ENCODE assay signal across 8 mouse cellular contexts in genomic region chr11:75133951-75134350, GRCm38 (mm10). TPM values are rescaled to one million over a fixed set of nuclear protein-coding genes. Genes with fewer than 3 reads are reported as not detected.
DNase-seq lines count a peak whose midpoint lies in the region; ATAC-seq lines count a peak whose summit lies in the region.

No protein-coding gene starts in this region.

- H3K9ac ChIP-seq in midbrain, embryonic 13.5 days (replicated peaks) = no peak overlapping the region
- H3K9ac ChIP-seq in midbrain, embryonic 11.5 days (ENCODE audit: low read length) = no peak overlapping the region
- H3K9ac ChIP-seq in forebrain, embryonic 16.5 days (replicated peaks; ENCODE audit: low read depth, low read length) = no peak overlapping the region
- no peak overlapping the region for H3K9ac ChIP-seq in intestine, embryonic 15.5 days

- H3K4me3 ChIP-seq in midbrain, embryonic 13.5 days (replicated peaks) = no peak overlapping the region
- no peak overlapping the region for H3K4me3 ChIP-seq in midbrain, embryonic 11.5 days (ENCODE audit: low read depth, low read length)
- no peak overlapping the region for H3K4me3 ChIP-seq in forebrain, embryonic 16.5 days (replicated peaks; ENCODE audit: low read length)
- H3K4me3 ChIP-seq in intestine, embryonic 15.5 days (replicated peaks) = no peak overlapping the region

- H3K9me3 ChIP-seq in midbrain, embryonic 13.5 days = no peaks in the 10 kb centered on the region
- H3K9me3 ChIP-seq in midbrain, embryonic 11.5 days (ENCODE audit: control insufficient read depth, low read length) = no peaks in the 10 kb centered on the region
- no peaks in the 10 kb centered on the region for H3K9me3 ChIP-seq in forebrain, embryonic 16.5 days (ENCODE audit: control insufficient read depth, low read length)
- no peaks in the 10 kb centered on the region for H3K9me3 ChIP-seq in intestine, embryonic 15.5 days

- H3K4me1 ChIP-seq in midbrain, embryonic 13.5 days (replicated peaks) = peaks cover 10% of the 10 kb centered on the region
- H3K4me1 ChIP-seq in midbrain, embryonic 11.5 days (ENCODE audit: control insufficient read depth, insufficient read depth, low read length) = no peaks in the 10 kb centered on the region
- H3K4me1 ChIP-seq in forebrain, embryonic 16.5 days (replicated peaks; ENCODE audit: control insufficient read depth, insufficient read depth, low read length) = peaks cover 26% of the 10 kb centered on the region
- H3K4me1 ChIP-seq in intestine, embryonic 15.5 days (replicated peaks) = peaks cover 23% of the 10 kb centered on the region

- 25% methylated on average over 2 of the region's 2 CpGs for WGBS in midbrain, embryonic 13.5 days
- 57% methylated on average over 2 of the region's 2 CpGs for WGBS in midbrain, embryonic 11.5 days
- WGBS in forebrain, embryonic 16.5 days = 0% methylated on average over 2 of the region's 2 CpGs
- WGBS in intestine, embryonic 15.5 days = 6% methylated on average over 2 of the region's 2 CpGs

- no peak overlapping the region for H3K4me2 ChIP-seq in midbrain, embryonic 13.5 days (replicated peaks)
- H3K4me2 ChIP-seq in midbrain, embryonic 11.5 days = no peak overlapping the region
- H3K4me2 ChIP-seq in forebrain, embryonic 16.5 days (ENCODE audit: low read length) = no peak overlapping the region; the same call in 1 of the 2 replicates
- H3K4me2 ChIP-seq in intestine, embryonic 15.5 days (replicated peaks) = no peak overlapping the region

- H3K27me3 ChIP-seq in midbrain, embryonic 13.5 days = no peaks in the 10 kb centered on the region
- H3K27me3 ChIP-seq in midbrain, embryonic 11.5 days (ENCODE audit: control insufficient read depth, insufficient read depth, low read length) = no peaks in the 10 kb centered on the region
- H3K27me3 ChIP-seq in forebrain, embryonic 16.5 days (replicated peaks; ENCODE audit: control insufficient read depth, insufficient read depth, low read length) = no peaks in the 10 kb centered on the region
- no peaks in the 10 kb centered on the region for H3K27me3 ChIP-seq in intestine, embryonic 15.5 days (replicated peaks)

- no peak for DNase-seq in midbrain, embryonic 11.5 days (ENCODE audit: low spot score, missing footprints)
- DNase-seq in lung, postnatal 14 days = peak; percentile 64
- no peak for DNase-seq in layer of hippocampus, postnatal 25 days (ENCODE audit: extremely low spot score in 1 of 2, low spot score in 1 of 2)
- DNase-seq in right cerebral cortex, postnatal 4 days = no peak

- ATAC-seq in midbrain, embryonic 13.5 days = no peak
- no peak for ATAC-seq in midbrain, embryonic 11.5 days (ENCODE audit: low FRiP score)
- peak; percentile 81 for ATAC-seq in forebrain, embryonic 16.5 days
- ATAC-seq in intestine, embryonic 15.5 days = peak; percentile 74
- no peak for ATAC-seq in granulocyte monocyte progenitor cell, adult 5-6 weeks (replicated peaks; ENCODE audit: poor library complexity, severe bottlenecking)

- 0 out of 2 replicates have a peak overlapping the region, but pooled peaks have one; percentile 44 for H3K27ac ChIP-seq in midbrain, embryonic 13.5 days
- H3K27ac ChIP-seq in midbrain, embryonic 11.5 days (ENCODE audit: low read depth, low read length) = no peak overlapping the region
- H3K27ac ChIP-seq in forebrain, embryonic 16.5 days (ENCODE audit: low read length) = peak overlapping the region; percentile 41; the same call in 1 of the 2 replicates
- peak overlapping the region; percentile 60 for H3K27ac ChIP-seq in intestine, embryonic 15.5 days

- peaks cover 6% of the 10 kb centered on the region; the same call in 1 of the 2 replicates for H3K36me3 ChIP-seq in midbrain, embryonic 13.5 days
- no peaks in the 10 kb centered on the region for H3K36me3 ChIP-seq in midbrain, embryonic 11.5 days (ENCODE audit: control insufficient read depth, insufficient read depth, low read length)
- H3K36me3 ChIP-seq in forebrain, embryonic 16.5 days (ENCODE audit: control insufficient read depth, insufficient read depth) = no peaks in the 10 kb centered on the region
- H3K36me3 ChIP-seq in intestine, embryonic 15.5 days = no peaks in the 10 kb centered on the region

RNA-seq across cellular contexts. Expression of gene Hic1, which starts 35.4 kb away (rescaled TPM):
- polyA plus RNA-seq in midbrain, embryonic 13.5 days (2015; fragmentation: Nextera tagmentation; extraction: Ambion mirVana) = 1.2 and 2.4 TPM in 2 replicates
- polyA plus RNA-seq in midbrain, embryonic 11.5 days (2014; fragmentation: Nextera tagmentation; extraction: Ambion mirVana) = 0.34 and 0.57 TPM in 2 replicates
- 1.2 and 2.3 TPM in 2 replicates for polyA plus RNA-seq in forebrain, embryonic 16.5 days (2015; fragmentation: Nextera tagmentation; extraction: Ambion mirVana)
- 20.3 and 22.0 TPM in 2 replicates for polyA plus RNA-seq in intestine, embryonic 15.5 days (2015; fragmentation: Nextera tagmentation; extraction: Ambion mirVana)
- not detected in 2 replicates for total RNA-seq in granulocyte monocyte progenitor cell, adult 5-6 weeks (2014; fragmentation: Nextera tagmentation)
- not detected in 2 replicates for total RNA-seq in granulocyte monocyte progenitor cell, adult 5-6 weeks (2017)
- 1 to 10 TPM; 2.5 to 3.2 TPM for total RNA-seq in layer of hippocampus, postnatal 25 days (2021)

RNA-seq across cellular contexts. Expression of gene Ovca2, which starts 44.7 kb away (rescaled TPM):
- 19.8 and 22.4 TPM in 2 replicates for polyA plus RNA-seq in midbrain, embryonic 13.5 days (2015; fragmentation: Nextera tagmentation; extraction: Ambion mirVana)
- polyA plus RNA-seq in midbrain, embryonic 11.5 days (2014; fragmentation: Nextera tagmentation; extraction: Ambion mirVana) = 28.5 and 29.8 TPM in 2 replicates
- polyA plus RNA-seq in forebrain, embryonic 16.5 days (2015; fragmentation: Nextera tagmentation; extraction: Ambion mirVana) = 18.0 and 20.8 TPM in 2 replicates
- polyA plus RNA-seq in intestine, embryonic 15.5 days (2015; fragmentation: Nextera tagmentation; extraction: Ambion mirVana) = 21.3 and 21.4 TPM in 2 replicates
- total RNA-seq in granulocyte monocyte progenitor cell, adult 5-6 weeks (2014; fragmentation: Nextera tagmentation) = 17.1 and 20.1 TPM in 2 replicates
- 16.1 and 16.4 TPM in 2 replicates for total RNA-seq in granulocyte monocyte progenitor cell, adult 5-6 weeks (2017)
- 10 to 100 TPM; 18.2 to 18.3 TPM for total RNA-seq in layer of hippocampus, postnatal 25 days (2021)

RNA-seq across cellular contexts. Expression of gene Dph1, which starts 57.1 kb away (rescaled TPM):
- 14.9 and 15.4 TPM in 2 replicates for polyA plus RNA-seq in midbrain, embryonic 13.5 days (2015; fragmentation: Nextera tagmentation; extraction: Ambion mirVana)
- polyA plus RNA-seq in midbrain, embryonic 11.5 days (2014; fragmentation: Nextera tagmentation; extraction: Ambion mirVana) = 15.3 and 17.3 TPM in 2 replicates
- 15.4 and 16.1 TPM in 2 replicates for polyA plus RNA-seq in forebrain, embryonic 16.5 days (2015; fragmentation: Nextera tagmentation; extraction: Ambion mirVana)
- 23.4 and 23.8 TPM in 2 replicates for polyA plus RNA-seq in intestine, embryonic 15.5 days (2015; fragmentation: Nextera tagmentation; extraction: Ambion mirVana)
- total RNA-seq in granulocyte monocyte progenitor cell, adult 5-6 weeks (2014; fragmentation: Nextera tagmentation) = 7.6 and 17.1 TPM in 2 replicates
- total RNA-seq in granulocyte monocyte progenitor cell, adult 5-6 weeks (2017) = 8.9 and 10.6 TPM in 2 replicates
- total RNA-seq in layer of hippocampus, postnatal 25 days (2021) = 10 to 100 TPM; 35.4 to 36.1 TPM

RNA-seq across cellular contexts. Expression of gene Rtn4rl1, which starts 59.6 kb away (rescaled TPM):
- polyA plus RNA-seq in midbrain, embryonic 13.5 days (2015; fragmentation: Nextera tagmentation; extraction: Ambion mirVana) = 12.4 and 12.7 TPM in 2 replicates
- 4.6 TPM in 2 replicates for polyA plus RNA-seq in midbrain, embryonic 11.5 days (2014; fragmentation: Nextera tagmentation; extraction: Ambion mirVana)
- 5.5 and 6.3 TPM in 2 replicates for polyA plus RNA-seq in forebrain, embryonic 16.5 days (2015; fragmentation: Nextera tagmentation; extraction: Ambion mirVana)
- 1.7 and 1.8 TPM in 2 replicates for polyA plus RNA-seq in intestine, embryonic 15.5 days (2015; fragmentation: Nextera tagmentation; extraction: Ambion mirVana)
- 0.37 and 1.0 TPM in 2 replicates for total RNA-seq in granulocyte monocyte progenitor cell, adult 5-6 weeks (2014; fragmentation: Nextera tagmentation)
- 0.15 TPM in 1 of 2 replicates, not detected in the other for total RNA-seq in granulocyte monocyte progenitor cell, adult 5-6 weeks (2017)
- 100 to 1,000 TPM in 1 of 2 experiments, 10 to 100 TPM in 1; 94.7 to 106 TPM for total RNA-seq in layer of hippocampus, postnatal 25 days (2021)

Comparison
In these comparisons a context has a peak if more than half of its experiments do, and no peak if none do; other contexts are left out.
1. ATAC-seq: peak in forebrain, embryonic 16.5 days (single experiment) and intestine, embryonic 15.5 days (single experiment); none in midbrain, embryonic 13.5 days (single experiment), midbrain, embryonic 11.5 days (single experiment) and granulocyte monocyte progenitor cell, adult 5-6 weeks (single experiment).